Mouse (Mus musculus) ES-E14 (cell line): ENCODE data around the gene Slk.

ENCODE experiments used
- CHD2 ChIP-seq: IDR thresholded peaks from 2 replicates; pipeline ENCODE4 v1.6.1; 2014; ENCODE audit warnings: mild to moderate bottlenecking, low read depth, low read length, inconsistent platforms
- HCFC1 ChIP-seq: IDR thresholded peaks from 2 replicates; pipeline ENCODE4 v1.6.1; 2012; ENCODE audit warnings: low read length, inconsistent platforms, borderline replicate concordance; ENCODE audit not compliant: insufficient read depth
- ZC3H11A ChIP-seq: IDR thresholded peaks from 2 replicates; pipeline ENCODE4 v1.6.1; 2012; ENCODE audit warnings: low read depth, mild to moderate bottlenecking, inconsistent platforms, low read length, borderline replicate concordance
- ZNF384 ChIP-seq: IDR thresholded peaks from 2 replicates; pipeline ENCODE4 v1.6.1; 2012; ENCODE audit warnings: low read depth, low read length, inconsistent platforms

DNA sequence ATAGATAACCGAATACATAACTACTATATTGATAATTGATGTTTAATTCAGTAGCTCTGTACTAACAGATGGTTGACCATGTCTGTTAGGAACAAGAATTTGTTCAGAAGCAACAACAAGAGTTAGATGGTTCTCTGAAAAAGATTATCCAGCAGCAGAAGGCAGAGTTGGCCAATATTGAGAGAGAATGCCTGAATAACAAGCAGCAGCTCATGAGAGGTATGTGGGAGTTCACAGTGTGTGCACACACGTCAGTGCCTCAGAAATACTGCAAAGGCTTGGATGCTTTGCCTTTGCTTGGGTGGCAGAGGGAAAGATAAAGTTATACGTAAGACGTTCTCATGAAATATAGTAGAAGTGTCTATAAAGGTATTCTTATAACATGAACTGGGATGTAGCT, 55.9 kb downstream of the Slk start:
- TF ChIP-seq HCFC1: no peak
- no peak for TF ChIP-seq ZC3H11A
- no peak for TF ChIP-seq ZNF384
- no peak for TF ChIP-seq CHD2
